Mouse (Mus musculus) neural tube, embryonic 14.5 days (tissue): ENCODE measurements at regions not wholly inside any gene's neighbourhood (a gene's known extent, or its start where the extent isn't known, plus 50 kb on each side); places are given as distances from the start of the nearest gene placed in this dataset.

Source experiments
- ATAC-seq: fragments of 200-750 bp; cut with Nextera tagmentation; 2 replicates; pipeline ENCODE4 v1.8.0; 2017; ENCODE audit warnings: low read depth, mild to moderate bottlenecking, moderate TSS enrichment, moderate library complexity
- H3K27ac ChIP-seq: fragments of 300-500 bp; sonication (generic); 2 replicates; pipeline ENCODE4 v1.5.1; 2014; ENCODE audit warnings: low read depth, mild to moderate bottlenecking, control low read depth, low read length, moderate library complexity, mixed read lengths
- H3K27me3 ChIP-seq: fragments of 300-500 bp; sonication (generic); 2 replicates; pipeline ENCODE4 v1.6.1; 2014; ENCODE audit warnings: low read length; ENCODE audit not compliant: control insufficient read depth, insufficient read depth
- H3K36me3 ChIP-seq: fragments of 300-500 bp; sonication (generic); 2 replicates; pipeline ENCODE4 v1.6.1; 2014; ENCODE audit warnings: low read length, mixed read lengths; ENCODE audit not compliant: control insufficient read depth, insufficient read depth
- H3K4me1 ChIP-seq: fragments of 300-500 bp; sonication (generic); 2 replicates; pipeline ENCODE4 v1.6.1; 2014; ENCODE audit warnings: low read length; ENCODE audit not compliant: control insufficient read depth, insufficient read depth
- H3K4me2 ChIP-seq: fragments of 300-500 bp; sonication (generic); 2 replicates; pipeline ENCODE4 v1.6.1; 2014; ENCODE audit warnings: mild to moderate bottlenecking, low read depth, low read length, control low read depth
- H3K4me3 ChIP-seq: fragments of 300-500 bp; sonication (generic); 2 replicates; pipeline ENCODE4 v1.5.1; 2014; ENCODE audit warnings: low read depth, low read length, control low read depth, mixed read lengths
- H3K9ac ChIP-seq: fragments of 300-500 bp; sonication (generic); replicated peaks from 2 replicates; pipeline ENCODE4 v1.6.1; 2014; ENCODE audit warnings: low read depth, mild to moderate bottlenecking, control low read depth, low read length, mixed read lengths
- H3K9me3 ChIP-seq: fragments of 300-500 bp; sonication (generic); 2 replicates; pipeline ENCODE4 v1.6.1; 2016; ENCODE audit warnings: low read length; ENCODE audit not compliant: control insufficient read depth
- WGBS: fragments of 180-500 bp; shearing (Covaris S2); extraction: QIAGEN DNeasy Blood & Tissue Kit; methylation state at CpG from one replicate; pipeline ENCODE4 v1.1.7; 2014; 5-methylcytosine and 5-hydroxymethylcytosine counted together

GRCm38 (mm10) chr2:30685137-30685860 is 90.5 kb downstream of the Cstad start:
- H3K27ac ChIP-seq = peak overlapping the region; percentile 34
- no peaks in the 10 kb centered on the region for H3K27me3 ChIP-seq
- ATAC-seq = no peak
- H3K9me3 ChIP-seq = no peaks in the 10 kb centered on the region
- no peak overlapping the region for H3K4me2 ChIP-seq
- H3K36me3 ChIP-seq = no peaks in the 10 kb centered on the region
- peaks cover 24% of the 10 kb centered on the region for H3K4me1 ChIP-seq
- 73% methylated on average over 10 of the region's 10 CpGs for WGBS
- H3K9ac ChIP-seq = no peak overlapping the region
- H3K4me3 ChIP-seq = no peak overlapping the region

GRCm38 (mm10) chr2:30684461-30684860 is 89.6 kb downstream of the Cstad start:
- WGBS = 92% methylated on average over 6 of the region's 6 CpGs
- peaks cover 4% of the 10 kb centered on the region; the same call in 1 of the 2 replicates for H3K9me3 ChIP-seq
- H3K27ac ChIP-seq = no peak overlapping the region
- H3K4me2 ChIP-seq = no peak overlapping the region
- H3K4me3 ChIP-seq = no peak overlapping the region
- H3K9ac ChIP-seq = no peak overlapping the region
- peaks cover 24% of the 10 kb centered on the region for H3K4me1 ChIP-seq
- no peak for ATAC-seq
- no peaks in the 10 kb centered on the region for H3K27me3 ChIP-seq
- H3K36me3 ChIP-seq = no peaks in the 10 kb centered on the region

- peaks cover 29% of the 10 kb centered on the region for H3K4me1 ChIP-seq
- no peaks in the 10 kb centered on the region for H3K27me3 ChIP-seq
- ATAC-seq = no peak
- H3K9me3 ChIP-seq = peaks cover 4% of the 10 kb centered on the region; the same call in 1 of the 2 replicates
- H3K4me3 ChIP-seq = no peak overlapping the region
- no peak overlapping the region for H3K4me2 ChIP-seq
- H3K9ac ChIP-seq = no peak overlapping the region
- WGBS = 46% methylated on average over 5 of the region's 5 CpGs
- H3K36me3 ChIP-seq = no peaks in the 10 kb centered on the region
- H3K27ac ChIP-seq = no peak overlapping the region
These were observed 87.4 kb downstream of the Cstad start for GRCm38 (mm10) chr2:30682146-30682825.

- no peaks in the 10 kb centered on the region for H3K36me3 ChIP-seq
- no peak overlapping the region for H3K4me3 ChIP-seq
- H3K9ac ChIP-seq = no peak overlapping the region
- H3K9me3 ChIP-seq = peaks cover 4% of the 10 kb centered on the region; the same call in 1 of the 2 replicates
- ATAC-seq = no peak
- H3K27ac ChIP-seq = no peak overlapping the region
- peaks cover 29% of the 10 kb centered on the region for H3K4me1 ChIP-seq
- 65% methylated on average over 2 of the region's 2 CpGs for WGBS
- no peaks in the 10 kb centered on the region for H3K27me3 ChIP-seq
- no peak overlapping the region for H3K4me2 ChIP-seq
These were observed 86.8 kb downstream of the Cstad start for GRCm38 (mm10) chr2:30681642-30682041.

- H3K27ac ChIP-seq = no peak overlapping the region
- no peaks in the 10 kb centered on the region for H3K36me3 ChIP-seq
- H3K9me3 ChIP-seq = peaks cover 4% of the 10 kb centered on the region; the same call in 1 of the 2 replicates
- H3K4me3 ChIP-seq = no peak overlapping the region
- no peaks in the 10 kb centered on the region for H3K27me3 ChIP-seq
- no peak overlapping the region for H3K4me2 ChIP-seq
- H3K4me1 ChIP-seq = peaks cover 24% of the 10 kb centered on the region
- ATAC-seq = no peak
- no peak overlapping the region for H3K9ac ChIP-seq
These were observed 84.2 kb downstream of the Cstad start for GRCm38 (mm10) chr2:30679041-30679440.

- peak overlapping the region; percentile 96 for H3K27ac ChIP-seq
- H3K9me3 ChIP-seq = peaks cover 4% of the 10 kb centered on the region; the same call in 1 of the 2 replicates
- peak; percentile 18; the same call in 1 of the 2 replicates for ATAC-seq
- WGBS = 5% methylated on average over 5 of the region's 5 CpGs
- H3K27me3 ChIP-seq = no peaks in the 10 kb centered on the region
- H3K9ac ChIP-seq = peak overlapping the region; percentile 53
- peak overlapping the region; percentile 2 for H3K4me3 ChIP-seq
- H3K4me1 ChIP-seq = peaks cover 24% of the 10 kb centered on the region
- H3K36me3 ChIP-seq = no peaks in the 10 kb centered on the region
- H3K4me2 ChIP-seq = peak overlapping the region; percentile 55
These were observed 82.7 kb downstream of the Cstad start for GRCm38 (mm10) chr2:30677498-30677897.

GRCm38 (mm10) chr2:30676833-30677459 is 82.1 kb downstream of the Cstad start:
- no peaks in the 10 kb centered on the region for H3K36me3 ChIP-seq
- H3K4me3 ChIP-seq = peak overlapping the region; percentile 2
- under 1% methylated on average over 41 of the region's 44 CpGs for WGBS
- ATAC-seq = peak; percentile 81
- peak overlapping the region; percentile 53 for H3K9ac ChIP-seq
- peaks cover 24% of the 10 kb centered on the region for H3K4me1 ChIP-seq
- H3K27me3 ChIP-seq = no peaks in the 10 kb centered on the region
- peak overlapping the region; percentile 96 for H3K27ac ChIP-seq
- H3K9me3 ChIP-seq = peaks cover 4% of the 10 kb centered on the region; the same call in 1 of the 2 replicates
- peak overlapping the region; percentile 55 for H3K4me2 ChIP-seq

GRCm38 (mm10) chr2:30676450-30676832 is 81.6 kb downstream of the Cstad start:
- H3K9ac ChIP-seq = peak overlapping the region; percentile 53
- H3K4me1 ChIP-seq = peaks cover 24% of the 10 kb centered on the region
- 7% methylated on average over 7 of the region's 7 CpGs for WGBS
- peaks cover 4% of the 10 kb centered on the region; the same call in 1 of the 2 replicates for H3K9me3 ChIP-seq
- no peaks in the 10 kb centered on the region for H3K36me3 ChIP-seq
- peak overlapping the region; percentile 2; the same call in 1 of the 2 replicates for H3K4me3 ChIP-seq
- no peaks in the 10 kb centered on the region for H3K27me3 ChIP-seq
- H3K4me2 ChIP-seq = peak overlapping the region; percentile 55
- peak overlapping the region; percentile 96 for H3K27ac ChIP-seq
- ATAC-seq = peak; percentile 29
